Mouse (Mus musculus): ENCODE data around the gene Polrmt. TPM values are rescaled to one million over a fixed set of nuclear protein-coding genes. Genes with fewer than 3 reads are reported as not detected.

Polrmt gene
- polyA plus RNA-seq, 1 experiment from 2014 or later: 33.3 TPM

DNA sequence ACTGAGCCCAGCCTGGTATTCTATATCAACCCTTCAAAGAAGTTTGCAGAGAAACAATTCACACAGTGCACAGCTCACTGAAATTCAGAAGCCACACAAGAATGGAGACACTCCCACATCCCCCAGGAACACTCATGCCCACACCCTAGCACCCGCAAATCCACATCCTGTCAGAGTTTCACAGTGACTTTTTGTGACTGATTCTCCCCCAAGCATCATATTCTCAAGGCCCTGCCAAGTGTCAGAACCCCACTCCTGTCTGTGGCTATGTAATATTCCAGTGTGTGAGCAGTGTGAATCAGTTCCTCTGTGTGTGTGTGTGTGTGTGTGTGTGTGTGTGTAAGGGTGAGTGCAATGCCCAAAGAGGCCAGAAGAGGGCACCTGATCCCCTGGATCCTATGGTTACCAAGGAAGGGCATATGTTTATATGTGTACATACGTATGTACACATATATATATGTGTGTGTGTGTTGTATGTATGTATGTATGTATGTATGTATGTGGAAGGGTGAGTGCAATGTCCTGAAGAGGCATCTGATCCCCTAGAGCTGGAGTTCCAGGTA, 54.3 kb downstream of the Polrmt start:
- 91% methylated on average over 2 of the region's 2 CpGs for WGBS

GRCm38 (mm10) chr10:79689178-79689577, 57.2 kb downstream of the Polrmt start:
- Histone ChIP-seq H3K9me3 (replicated peaks; ENCODE audit: control insufficient read depth, low read length) (no peaks in the 10 kb centered on the region), H3K27me3 (ENCODE audit: control insufficient read depth, insufficient read depth, low read length) (no peaks in the 10 kb centered on the region), H3K36me3 (ENCODE audit: control insufficient read depth, insufficient read depth, low read length) (peaks cover 23% of the 10 kb centered on the region), H3K9ac (ENCODE audit: low read length) (no peak overlapping the region), H3K4me2 (ENCODE audit: low read depth, low read length) (no peak overlapping the region), H3K27ac (ENCODE audit: low read length) (no peak overlapping the region), H3K4me1 (ENCODE audit: control insufficient read depth, insufficient read depth, low read length) (peaks cover 2% of the 10 kb centered on the region), H3K4me3 (replicated peaks; ENCODE audit: low read length) (no peak overlapping the region)
- no peak for ATAC-seq (ENCODE audit: insufficient read depth, low FRiP score)
- WGBS: 90% methylated on average over 3 of the region's 3 CpGs

More for the DNA sequence above, 54.3 kb downstream of the Polrmt start:
- Histone ChIP-seq H3K27ac (ENCODE audit: low read length) (no peak overlapping the region), H3K9ac (ENCODE audit: low read length) (no peak overlapping the region), H3K9me3 (replicated peaks; ENCODE audit: control insufficient read depth, low read length) (no peaks in the 10 kb centered on the region), H3K4me3 (replicated peaks; ENCODE audit: low read length) (no peak overlapping the region), H3K27me3 (ENCODE audit: control insufficient read depth, insufficient read depth, low read length) (no peaks in the 10 kb centered on the region), H3K4me1 (ENCODE audit: control insufficient read depth, insufficient read depth, low read length) (peaks cover 8% of the 10 kb centered on the region), H3K4me2 (ENCODE audit: low read depth, low read length) (no peak overlapping the region), H3K36me3 (ENCODE audit: control insufficient read depth, insufficient read depth, low read length) (peaks cover 17% of the 10 kb centered on the region)
- no peak for ATAC-seq (ENCODE audit: insufficient read depth, low FRiP score)

DNA sequence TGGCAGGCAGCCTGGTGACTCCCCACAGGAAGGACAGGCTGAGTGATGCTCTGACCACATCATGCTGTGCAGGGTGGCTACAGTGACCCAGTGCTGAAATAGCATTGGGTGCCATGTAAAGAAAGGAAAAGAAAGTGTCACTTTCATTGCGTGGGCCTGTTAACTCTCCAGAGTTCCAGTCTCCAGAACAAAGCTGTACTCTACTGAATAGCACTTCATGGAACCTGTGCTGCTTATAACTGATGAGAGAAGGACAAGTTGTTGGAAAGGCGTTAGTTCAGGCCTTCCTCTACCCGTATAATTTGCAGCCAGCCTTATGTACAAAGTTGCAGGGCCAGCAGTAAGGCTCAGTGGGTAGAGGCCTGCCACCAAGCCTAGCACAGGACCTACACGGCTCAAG, 57.7 kb downstream of the Polrmt start, which contains the start of gene Gzmm:
TSS of gene Gzmm (plus strand) at position 301 of the 400 bp plus-strand sequence.
- Histone ChIP-seq H3K4me3 (replicated peaks; ENCODE audit: low read length) (no peak within 1 kb of the TSS), H3K9me3 (replicated peaks; ENCODE audit: control insufficient read depth, low read length) (no peaks in the 10 kb centered on the region), H3K9ac (ENCODE audit: low read length) (no peak within 1 kb of the TSS), H3K4me2 (ENCODE audit: low read depth, low read length) (no peak within 1 kb of the TSS), H3K36me3 (ENCODE audit: control insufficient read depth, insufficient read depth, low read length) (peaks cover 23% of the 10 kb centered on the region), H3K27ac (ENCODE audit: low read length) (no peak within 1 kb of the TSS), H3K27me3 (ENCODE audit: control insufficient read depth, insufficient read depth, low read length) (no peaks in the 10 kb centered on the region), H3K4me1 (ENCODE audit: control insufficient read depth, insufficient read depth, low read length) (peaks cover 7% of the 10 kb centered on the region)
- 79% methylated on average over 4 of the region's 4 CpGs for WGBS
- ATAC-seq (ENCODE audit: insufficient read depth, low FRiP score): no peak

DNA sequence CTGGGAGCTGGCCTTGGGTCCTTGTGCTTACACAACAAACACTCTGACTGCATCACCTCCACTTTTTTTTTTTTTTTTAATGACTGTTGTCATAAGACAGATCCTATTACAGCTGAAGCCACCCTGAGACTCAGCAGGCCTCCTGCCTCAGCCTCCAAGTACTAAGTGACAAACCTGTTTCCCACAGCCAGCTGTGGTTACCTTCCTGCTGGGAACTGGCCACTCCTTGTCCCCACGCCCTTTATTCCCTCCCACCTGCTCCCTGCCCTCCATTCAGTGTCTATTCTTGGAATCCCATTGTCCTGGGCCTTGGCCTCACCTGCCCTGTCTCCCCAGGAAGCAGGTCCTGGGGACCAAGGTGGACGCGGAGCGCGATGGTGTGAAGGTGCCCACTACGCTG, 58.9 kb downstream of the Polrmt start:
- peaks cover 15% of the 10 kb centered on the region for H3K4me1 ChIP-seq (ENCODE audit: control insufficient read depth, insufficient read depth, low read length)
- no peak overlapping the region for H3K9ac ChIP-seq (ENCODE audit: low read length)
- no peak for ATAC-seq (ENCODE audit: insufficient read depth, low FRiP score)
- no peaks in the 10 kb centered on the region for H3K9me3 ChIP-seq (replicated peaks; ENCODE audit: control insufficient read depth, low read length)
- H3K27ac ChIP-seq (ENCODE audit: low read length): no peak overlapping the region
- 96% methylated on average over 6 of the region's 6 CpGs for WGBS
- H3K27me3 ChIP-seq (ENCODE audit: control insufficient read depth, insufficient read depth, low read length): no peaks in the 10 kb centered on the region
- peaks cover 23% of the 10 kb centered on the region for H3K36me3 ChIP-seq (ENCODE audit: control insufficient read depth, insufficient read depth, low read length)
- H3K4me2 ChIP-seq (ENCODE audit: low read depth, low read length): no peak overlapping the region
- no peak overlapping the region for H3K4me3 ChIP-seq (replicated peaks; ENCODE audit: low read length)

DNA sequence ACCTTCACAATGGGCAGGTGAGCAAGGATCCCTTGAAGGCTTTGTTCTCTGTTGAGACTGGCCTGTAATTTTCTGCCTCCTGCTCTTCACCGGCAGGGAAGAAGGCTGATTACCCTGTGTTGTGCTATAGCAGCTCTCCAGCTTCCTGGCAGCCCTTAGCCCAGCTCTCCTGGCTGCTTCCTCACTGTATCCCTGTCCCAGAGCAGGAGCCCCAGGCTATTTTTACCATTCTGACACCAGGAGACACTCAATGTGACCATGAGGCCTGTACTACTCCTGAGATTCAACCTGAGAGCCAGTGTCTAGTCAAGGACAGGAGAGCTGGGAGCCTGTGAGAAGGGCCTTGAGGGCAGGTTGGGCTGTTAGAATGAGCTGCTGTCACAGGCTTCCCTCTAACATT, 59.7 kb downstream of the Polrmt start:
- H3K36me3 ChIP-seq (ENCODE audit: control insufficient read depth, insufficient read depth, low read length): peaks cover 23% of the 10 kb centered on the region
- no peak for ATAC-seq (ENCODE audit: insufficient read depth, low FRiP score)

GRCm38 (mm10) chr10:79686219-79686618, 60.2 kb downstream of the Polrmt start:
- H3K27ac ChIP-seq (ENCODE audit: low read length): no peak overlapping the region
- peaks cover 23% of the 10 kb centered on the region for H3K36me3 ChIP-seq (ENCODE audit: control insufficient read depth, insufficient read depth, low read length)
- ATAC-seq (ENCODE audit: insufficient read depth, low FRiP score): no peak

More for the DNA sequence above, 59.7 kb downstream of the Polrmt start:
- Histone ChIP-seq H3K4me1 (ENCODE audit: control insufficient read depth, insufficient read depth, low read length) (peaks cover 15% of the 10 kb centered on the region), H3K9ac (ENCODE audit: low read length) (no peak overlapping the region), H3K27ac (ENCODE audit: low read length) (no peak overlapping the region), H3K27me3 (ENCODE audit: control insufficient read depth, insufficient read depth, low read length) (no peaks in the 10 kb centered on the region), H3K4me3 (replicated peaks; ENCODE audit: low read length) (no peak overlapping the region), H3K9me3 (replicated peaks; ENCODE audit: control insufficient read depth, low read length) (no peaks in the 10 kb centered on the region), H3K4me2 (ENCODE audit: low read depth, low read length) (no peak overlapping the region)
- 93% methylated on average over 1 of the region's 1 CpGs for WGBS

More at GRCm38 (mm10) chr10:79686219-79686618, 60.2 kb downstream of the Polrmt start:
- Histone ChIP-seq H3K9ac (ENCODE audit: low read length) (no peak overlapping the region), H3K4me2 (ENCODE audit: low read depth, low read length) (no peak overlapping the region), H3K9me3 (replicated peaks; ENCODE audit: control insufficient read depth, low read length) (no peaks in the 10 kb centered on the region), H3K27me3 (ENCODE audit: control insufficient read depth, insufficient read depth, low read length) (no peaks in the 10 kb centered on the region), H3K4me3 (replicated peaks; ENCODE audit: low read length) (no peak overlapping the region), H3K4me1 (ENCODE audit: control insufficient read depth, insufficient read depth, low read length) (peaks cover 16% of the 10 kb centered on the region)
- WGBS: 76% methylated on average over 2 of the region's 2 CpGs

Other genes starting within 250 kb of the Polrmt start
- gene Plpp2, start 212.8 kb downstream of the Polrmt start, polyA plus RNA-seq (2015; fragmentation: Nextera tagmentation; extraction: Ambion mirVana): 69.9 and 88.4 TPM in 2 replicates
- gene Mier2, start 191.4 kb downstream of the Polrmt start, polyA plus RNA-seq (2015; fragmentation: Nextera tagmentation; extraction: Ambion mirVana): 40.7 and 46.8 TPM in 2 replicates
- gene Theg, start 159.2 kb downstream of the Polrmt start, polyA plus RNA-seq (2015; fragmentation: Nextera tagmentation; extraction: Ambion mirVana): not detected in 2 replicates
- 0.03 TPM in 1 of 2 replicates, not detected in the other for gene C2cd4c, start 132.6 kb downstream of the Polrmt start, polyA plus RNA-seq (2015; fragmentation: Nextera tagmentation; extraction: Ambion mirVana)
- gene Shc2, start 108.7 kb downstream of the Polrmt start, polyA plus RNA-seq (2015; fragmentation: Nextera tagmentation; extraction: Ambion mirVana): 3.0 and 3.2 TPM in 2 replicates
- gene Odf3l2, start 100.8 kb downstream of the Polrmt start, polyA plus RNA-seq (2015; fragmentation: Nextera tagmentation; extraction: Ambion mirVana): not detected in 2 replicates
- 33.7 and 41.9 TPM in 2 replicates for gene Madcam1, start 82.0 kb downstream of the Polrmt start, polyA plus RNA-seq (2015; fragmentation: Nextera tagmentation; extraction: Ambion mirVana)
- 47.4 and 53.2 TPM in 2 replicates for gene Tpgs1, start 77.2 kb downstream of the Polrmt start, polyA plus RNA-seq (2015; fragmentation: Nextera tagmentation; extraction: Ambion mirVana)
- 84.6 and 86.3 TPM in 2 replicates for gene Cdc34, start 64.4 kb downstream of the Polrmt start, polyA plus RNA-seq (2015; fragmentation: Nextera tagmentation; extraction: Ambion mirVana)
- gene Gzmm, start 57.6 kb downstream of the Polrmt start, polyA plus RNA-seq (2015; fragmentation: Nextera tagmentation; extraction: Ambion mirVana): 0.31 and 0.44 TPM in 2 replicates
- gene Bsg, start 42.1 kb downstream of the Polrmt start, polyA plus RNA-seq (2015; fragmentation: Nextera tagmentation; extraction: Ambion mirVana): 983 and 1,041 TPM in 2 replicates
- not detected in 2 replicates for gene Hcn2, start 29.9 kb downstream of the Polrmt start, polyA plus RNA-seq (2015; fragmentation: Nextera tagmentation; extraction: Ambion mirVana)
- 0.37 and 0.50 TPM in 2 replicates for gene Fgf22, start 8.5 kb upstream of the Polrmt start, polyA plus RNA-seq (2015; fragmentation: Nextera tagmentation; extraction: Ambion mirVana)
- gene Rnf126, start 20.4 kb upstream of the Polrmt start, polyA plus RNA-seq (2015; fragmentation: Nextera tagmentation; extraction: Ambion mirVana): 29.9 and 34.8 TPM in 2 replicates
- 18.1 and 23.1 TPM in 2 replicates for gene Fstl3, start 30.7 kb upstream of the Polrmt start, polyA plus RNA-seq (2015; fragmentation: Nextera tagmentation; extraction: Ambion mirVana)
- gene Prss57, start 44.4 kb upstream of the Polrmt start, polyA plus RNA-seq (2015; fragmentation: Nextera tagmentation; extraction: Ambion mirVana): 0.55 and 0.72 TPM in 2 replicates
- gene Palm, start 47.0 kb upstream of the Polrmt start, polyA plus RNA-seq (2015; fragmentation: Nextera tagmentation; extraction: Ambion mirVana): 56.8 and 58.0 TPM in 2 replicates
- gene Misp, start 74.4 kb upstream of the Polrmt start, polyA plus RNA-seq (2015; fragmentation: Nextera tagmentation; extraction: Ambion mirVana): 50.6 and 62.3 TPM in 2 replicates
- 268 and 308 TPM in 2 replicates for gene Ptbp1, start 107.8 kb upstream of the Polrmt start, polyA plus RNA-seq (2015; fragmentation: Nextera tagmentation; extraction: Ambion mirVana)
- 4.1 and 7.2 TPM in 2 replicates for gene Prtn3, start 127.9 kb upstream of the Polrmt start, polyA plus RNA-seq (2015; fragmentation: Nextera tagmentation; extraction: Ambion mirVana)
- 28.7 and 29.1 TPM in 2 replicates for gene Plppr3, start 128.1 kb upstream of the Polrmt start, polyA plus RNA-seq (2015; fragmentation: Nextera tagmentation; extraction: Ambion mirVana)
- 6.3 and 9.8 TPM in 2 replicates for gene Elane, start 139.7 kb upstream of the Polrmt start, polyA plus RNA-seq (2015; fragmentation: Nextera tagmentation; extraction: Ambion mirVana)
- gene Cfd, start 144.3 kb upstream of the Polrmt start, polyA plus RNA-seq (2015; fragmentation: Nextera tagmentation; extraction: Ambion mirVana): not detected in 2 replicates
- gene Med16, start 162.3 kb upstream of the Polrmt start, polyA plus RNA-seq (2015; fragmentation: Nextera tagmentation; extraction: Ambion mirVana): 39.6 and 42.3 TPM in 2 replicates
- gene Gm26602, start 164.3 kb upstream of the Polrmt start, polyA plus RNA-seq (2015; fragmentation: Nextera tagmentation; extraction: Ambion mirVana): 4.1 TPM in 1 of 2 replicates, not detected in the other
- 0.89 and 0.97 TPM in 2 replicates for gene Kiss1r, start 170.4 kb upstream of the Polrmt start, polyA plus RNA-seq (2015; fragmentation: Nextera tagmentation; extraction: Ambion mirVana)
- gene R3hdm4, start 174.6 kb upstream of the Polrmt start, polyA plus RNA-seq (2015; fragmentation: Nextera tagmentation; extraction: Ambion mirVana): 160 and 176 TPM in 2 replicates
- gene Arid3a, start 180.5 kb upstream of the Polrmt start, polyA plus RNA-seq (2015; fragmentation: Nextera tagmentation; extraction: Ambion mirVana): 4.9 and 5.2 TPM in 2 replicates
- 76.7 and 86.9 TPM in 2 replicates for gene Wdr18, start 213.6 kb upstream of the Polrmt start, polyA plus RNA-seq (2015; fragmentation: Nextera tagmentation; extraction: Ambion mirVana)
- gene Grin3b, start 224.1 kb upstream of the Polrmt start, polyA plus RNA-seq (2015; fragmentation: Nextera tagmentation; extraction: Ambion mirVana): 0.21 and 0.45 TPM in 2 replicates
- 5.6 TPM in 2 replicates for gene Tmem259, start 237.7 kb upstream of the Polrmt start, polyA plus RNA-seq (2015; fragmentation: Nextera tagmentation; extraction: Ambion mirVana)
- gene Cnn2, start 242.0 kb upstream of the Polrmt start, polyA plus RNA-seq (2015; fragmentation: Nextera tagmentation; extraction: Ambion mirVana): 333 and 334 TPM in 2 replicates
- 6.3 and 7.4 TPM in 2 replicates for gene Abca7, start 249.9 kb upstream of the Polrmt start, polyA plus RNA-seq (2015; fragmentation: Nextera tagmentation; extraction: Ambion mirVana)